Mouse (Mus musculus) hindbrain, embryonic 11.5 days (tissue): ENCODE results near the gene Dcdc2b. TPM values are rescaled to one million over a fixed set of nuclear protein-coding genes. Genes with fewer than 3 reads are reported as not detected.

Source experiments
- ATAC-seq: fragments of 200-750 bp; cut with Nextera tagmentation; 2 replicates; pipeline ENCODE4 v1.8.0; 2017; ENCODE audit warnings: mild to moderate bottlenecking, moderate TSS enrichment, moderate library complexity; ENCODE audit not compliant: low FRiP score
- DNase-seq: peaks from one replicate; pipeline ENCODE4 v3.0.0-alpha.2; 2015; ENCODE audit warnings: low spot score
- H3K27ac ChIP-seq: fragments of 300-500 bp; sonication (generic); 2 replicates; pipeline ENCODE4 v1.5.1; 2014; ENCODE audit warnings: mild to moderate bottlenecking, low read depth, low read length
- H3K27me3 ChIP-seq: fragments of 300-500 bp; sonication (generic); 2 replicates; pipeline ENCODE4 v1.6.1; 2014; ENCODE audit warnings: mild to moderate bottlenecking, low read length, moderate library complexity, mixed read lengths; ENCODE audit not compliant: control insufficient read depth, insufficient read depth
- H3K36me3 ChIP-seq: fragments of 300-500 bp; sonication (generic); 2 replicates; pipeline ENCODE4 v1.6.1; 2014; ENCODE audit warnings: mild to moderate bottlenecking, low read length, moderate library complexity, mixed read lengths; ENCODE audit not compliant: control insufficient read depth, insufficient read depth
- H3K4me1 ChIP-seq: fragments of 300-500 bp; sonication (generic); replicated peaks from 2 replicates; pipeline ENCODE4 v1.6.1; 2014; ENCODE audit warnings: low read length, mixed read lengths; ENCODE audit not compliant: control insufficient read depth, insufficient read depth
- H3K4me2 ChIP-seq: fragments of 300-500 bp; sonication (generic); replicated peaks from 2 replicates; pipeline ENCODE4 v1.6.1; 2014; ENCODE audit warnings: mild to moderate bottlenecking, low read depth, low read length
- H3K4me3 ChIP-seq: fragments of 300-500 bp; sonication (generic); 2 replicates; pipeline ENCODE4 v1.5.1; 2014; ENCODE audit warnings: low read depth, low read length
- H3K9ac ChIP-seq: fragments of 300-500 bp; sonication (generic); 2 replicates; pipeline ENCODE4 v1.6.1; 2014; ENCODE audit warnings: low read depth, low read length
- H3K9me3 ChIP-seq: fragments of 300-500 bp; sonication (generic); 2 replicates; pipeline ENCODE4 v1.6.1; 2016; ENCODE audit warnings: low read length; ENCODE audit not compliant: control insufficient read depth
- WGBS: fragments of 180-500 bp; shearing (Covaris S2); extraction: QIAGEN DNeasy Blood & Tissue Kit; methylation state at CpG from one replicate; pipeline ENCODE4 v1.1.7; 2014; 5-methylcytosine and 5-hydroxymethylcytosine counted together
- polyA plus RNA-seq: library from polyadenylated mRNA; unstranded; fragments of >200 nt; fragmentation: Nextera tagmentation; extraction: Ambion mirVana; gene quantifications from 2 replicates; pipeline ENCODE4 v1.2.1, GENCODE M21; 2014

The Dcdc2b gene
- polyA plus RNA-seq, 1 experiment from 2014 or later = 2.7 TPM

- H3K27ac ChIP-seq = no peak overlapping the region
- H3K27me3 ChIP-seq = no peaks in the 10 kb centered on the region
- H3K4me2 ChIP-seq = no peak overlapping the region
- H3K36me3 ChIP-seq = 0 out of 2 replicates have a peak, but pooled peaks cover 3% of the 10 kb centered on the region
- DNase-seq = peak; percentile 91
- 36% methylated on average over 7 of the region's 7 CpGs for WGBS
- ATAC-seq = peak; percentile 76
- no peaks in the 10 kb centered on the region for H3K9me3 ChIP-seq
- H3K4me1 ChIP-seq = no peaks in the 10 kb centered on the region
- no peak overlapping the region for H3K9ac ChIP-seq
- H3K4me3 ChIP-seq = no peak overlapping the region
Measured at GRCm38 (mm10) chr4:129608426-129609025, 5.5 kb downstream of the Dcdc2b start.

DNA sequence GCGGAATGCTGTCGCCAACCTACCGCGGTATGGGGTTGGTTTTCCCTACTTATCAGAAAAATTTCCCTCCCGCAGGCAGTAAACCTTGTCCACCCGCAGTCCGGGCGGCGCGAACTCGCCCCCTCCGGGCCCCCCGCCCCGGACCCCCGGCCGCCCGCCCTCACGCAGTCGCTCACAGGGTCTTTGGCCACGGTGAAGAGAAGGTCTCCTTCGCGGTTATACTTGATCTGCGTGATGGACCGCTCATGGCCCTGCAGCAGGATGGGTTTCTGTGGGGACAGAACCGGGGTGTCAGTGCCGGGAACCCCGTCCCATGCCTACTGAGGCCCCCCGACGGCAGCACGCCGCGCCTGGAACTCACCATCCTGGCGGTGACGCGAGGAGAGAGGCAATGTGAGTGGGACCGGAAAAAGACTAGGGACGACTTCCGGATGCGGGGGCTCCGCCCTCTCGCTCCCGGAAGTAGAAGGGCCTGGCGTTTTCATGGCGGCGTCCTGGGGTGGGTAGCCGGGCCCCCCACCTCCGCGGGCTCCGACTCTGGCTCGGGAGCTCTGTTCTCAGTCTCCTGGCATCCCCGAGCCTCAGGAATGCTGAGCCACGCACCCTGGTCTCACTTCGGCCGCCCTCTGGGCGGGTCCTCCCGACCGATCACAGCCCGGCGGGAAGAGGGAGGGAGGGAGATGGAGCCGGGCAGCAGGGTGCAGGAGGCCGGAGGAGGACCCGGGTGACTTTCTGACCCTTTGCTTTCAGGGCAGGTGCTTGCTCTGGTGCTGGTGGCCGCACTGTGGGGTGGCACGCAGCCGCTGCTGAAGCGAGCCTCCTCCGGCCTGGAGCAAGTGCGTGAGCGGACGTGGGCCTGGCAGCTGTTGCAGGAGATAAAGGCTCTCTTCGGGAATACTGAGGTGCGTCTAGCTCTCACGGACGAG lies 13.6 kb downstream of the Dcdc2b start, which contains the start of the genes Eif3i and Tmem234:
Eif3i (minus strand) TSS at position 416 of the 926 bp plus-strand sequence.
Tmem234 (plus strand) TSS at position 436 of the 926 bp plus-strand sequence.
- no peaks in the 10 kb centered on the region for H3K9me3 ChIP-seq
- peak; percentile 88 for DNase-seq
- no peaks in the 10 kb centered on the region for H3K36me3 ChIP-seq
- WGBS = under 1% methylated on average over 70 of the region's 74 CpGs
- peak within 1 kb of the TSS; percentile 100 for H3K4me3 ChIP-seq
- peak within 1 kb of the TSS; percentile 71 for H3K27ac ChIP-seq
- peak within 1 kb of the TSS; percentile 81 for H3K4me2 ChIP-seq
- H3K9ac ChIP-seq = peak within 1 kb of the TSS; percentile 96
- peak; percentile 84 for ATAC-seq
- no peaks in the 10 kb centered on the region for H3K27me3 ChIP-seq
- H3K4me1 ChIP-seq = peaks cover 12% of the 10 kb centered on the region; the same call in 1 of the 2 replicates

DNA sequence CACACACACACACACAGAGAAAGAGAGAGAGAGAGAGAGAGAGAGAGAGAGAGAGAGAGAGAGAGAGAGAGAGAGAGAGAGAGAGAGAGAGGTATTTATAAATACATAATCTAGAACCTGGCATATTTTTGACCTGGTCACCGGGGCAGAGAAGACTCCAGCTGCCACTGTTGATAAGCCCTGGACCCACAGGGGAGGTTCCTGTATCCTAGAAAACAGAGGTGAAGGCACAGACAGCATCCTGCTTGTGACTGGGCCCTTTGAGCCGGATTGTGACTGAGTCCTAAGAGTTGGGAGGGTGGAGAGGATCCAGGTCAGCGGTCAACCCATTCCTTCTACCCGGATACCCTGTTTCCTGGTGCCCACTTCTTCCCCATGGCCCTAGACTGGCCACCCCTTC lies 25.2 kb downstream of the Dcdc2b start:
- peaks cover 14% of the 10 kb centered on the region for H3K36me3 ChIP-seq
- H3K9me3 ChIP-seq = no peaks in the 10 kb centered on the region
- no peak overlapping the region for H3K9ac ChIP-seq
- no peak for ATAC-seq
- no peak overlapping the region for H3K4me2 ChIP-seq
- H3K4me3 ChIP-seq = no peak overlapping the region
- 86% methylated on average over 4 of the region's 4 CpGs for WGBS
- no peak for DNase-seq
- no peak overlapping the region for H3K27ac ChIP-seq
- H3K4me1 ChIP-seq = no peaks in the 10 kb centered on the region
- H3K27me3 ChIP-seq = no peaks in the 10 kb centered on the region

DNA sequence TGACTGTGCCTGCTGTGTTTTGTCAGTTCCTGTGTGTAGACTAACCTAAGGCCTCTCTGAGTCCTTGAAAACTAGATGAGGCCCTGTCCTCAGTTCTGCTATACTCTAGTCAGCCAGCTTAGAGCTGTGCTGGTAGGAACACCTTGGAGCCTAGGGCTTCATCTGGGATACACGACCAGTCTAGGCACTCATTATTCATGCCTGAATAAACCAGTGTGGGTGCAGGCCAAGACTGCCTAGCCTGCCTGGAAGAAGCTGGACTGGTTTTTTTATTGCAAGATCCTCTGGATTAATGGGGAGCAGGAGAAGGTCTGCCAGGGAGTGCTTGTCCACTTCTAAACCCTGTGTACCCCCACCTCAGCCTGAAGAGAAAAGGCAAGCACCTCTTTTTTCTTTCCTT lies 27.1 kb downstream of the Dcdc2b start:
- WGBS = 59% methylated on average over 1 of the region's 1 CpGs
- no peak for DNase-seq
- H3K4me2 ChIP-seq = no peak overlapping the region

GRCm38 (mm10) chr4:129585773-129586172 lies 28.3 kb downstream of the Dcdc2b start:
- 77% methylated on average over 9 of the region's 9 CpGs for WGBS
- Histone ChIP-seq H3K9ac (no peak overlapping the region), H3K4me1 (no peaks in the 10 kb centered on the region), H3K4me2 (no peak overlapping the region), H3K27me3 (no peaks in the 10 kb centered on the region), H3K36me3 (no peaks in the 10 kb centered on the region), H3K9me3 (no peaks in the 10 kb centered on the region), H3K4me3 (no peak overlapping the region), H3K27ac (no peak overlapping the region)
- DNase-seq = no peak
- ATAC-seq = no peak

More for the DNA sequence above, 27.1 kb downstream of the Dcdc2b start:
- Histone ChIP-seq H3K27me3 (no peaks in the 10 kb centered on the region), H3K27ac (no peak overlapping the region), H3K36me3 (peaks cover 6% of the 10 kb centered on the region; the same call in 1 of the 2 replicates), H3K4me3 (no peak overlapping the region), H3K9me3 (no peaks in the 10 kb centered on the region), H3K9ac (no peak overlapping the region), H3K4me1 (no peaks in the 10 kb centered on the region)
- no peak for ATAC-seq

GRCm38 (mm10) chr4:129584884-129585608 lies 29.0 kb downstream of the Dcdc2b start:
- DNase-seq = peak; percentile 89
- WGBS = 3% methylated on average over 36 of the region's 36 CpGs
- Histone ChIP-seq H3K4me3 (peak overlapping the region; percentile 31), H3K4me2 (peak overlapping the region; percentile 47), H3K36me3 (no peaks in the 10 kb centered on the region), H3K27ac (no peak overlapping the region), H3K9ac (peak overlapping the region; percentile 1; the same call in 1 of the 2 replicates), H3K27me3 (no peaks in the 10 kb centered on the region), H3K4me1 (no peaks in the 10 kb centered on the region), H3K9me3 (no peaks in the 10 kb centered on the region)
- ATAC-seq = peak; percentile 47

- no peak for ATAC-seq
- Histone ChIP-seq H3K9me3 (no peaks in the 10 kb centered on the region), H3K4me2 (peak overlapping the region; percentile 47), H3K27ac (no peak overlapping the region), H3K4me1 (no peaks in the 10 kb centered on the region), H3K4me3 (no peak overlapping the region), H3K9ac (no peak overlapping the region), H3K27me3 (no peaks in the 10 kb centered on the region), H3K36me3 (no peaks in the 10 kb centered on the region)
- DNase-seq = no peak
- 70% methylated on average over 1 of the region's 1 CpGs for WGBS
Measured at GRCm38 (mm10) chr4:129584370-129584769, 29.7 kb downstream of the Dcdc2b start.

- Histone ChIP-seq H3K9me3 (no peaks in the 10 kb centered on the region), H3K27ac (no peak overlapping the region), H3K4me3 (no peak overlapping the region), H3K36me3 (no peaks in the 10 kb centered on the region), H3K27me3 (no peaks in the 10 kb centered on the region), H3K9ac (no peak overlapping the region), H3K4me2 (no peak overlapping the region), H3K4me1 (no peaks in the 10 kb centered on the region)
- 81% methylated on average over 1 of the region's 1 CpGs for WGBS
- DNase-seq = no peak
- ATAC-seq = no peak
Measured at GRCm38 (mm10) chr4:129582251-129582650, 31.8 kb downstream of the Dcdc2b start.
